Mouse (Mus musculus) lung, postnatal 0 days (tissue): Measurements from ENCODE around the gene Ifrd2. TPM values are rescaled to one million over a fixed set of nuclear protein-coding genes. Genes with fewer than 3 reads are reported as not detected.

ENCODE experiments used
- ATAC-seq: fragments of 200-750 bp; cut with Nextera tagmentation; 2 replicates; pipeline ENCODE4 v1.8.0; 2017; ENCODE audit warnings: moderate library complexity
- DNase-seq: peaks from one replicate; pipeline ENCODE4 v3.0.0-alpha.2; 2016; ENCODE audit warnings: low spot score
- H3K27ac ChIP-seq: fragments of 300-500 bp; sonication (generic); 2 replicates; pipeline ENCODE4 v1.5.1; 2014; ENCODE audit warnings: antibody characterized with exemption, mild to moderate bottlenecking, low read length, mixed read lengths
- H3K27me3 ChIP-seq: fragments of 300-500 bp; sonication (generic); replicated peaks from 2 replicates; pipeline ENCODE4 v1.6.1; 2014; ENCODE audit warnings: low read length, mixed read lengths; ENCODE audit not compliant: insufficient read depth
- H3K36me3 ChIP-seq: fragments of 300-500 bp; sonication (generic); 2 replicates; pipeline ENCODE4 v1.6.1; 2014; ENCODE audit warnings: low read length, mixed read lengths; ENCODE audit not compliant: insufficient read depth
- H3K4me1 ChIP-seq: fragments of 300-500 bp; sonication (generic); 2 replicates; pipeline ENCODE4 v1.6.1; 2014; ENCODE audit warnings: antibody characterized with exemption, low read depth, low read length, mixed read lengths; ENCODE audit not compliant: insufficient read depth
- H3K4me2 ChIP-seq: fragments of 300-500 bp; sonication (generic); replicated peaks from 2 replicates; pipeline ENCODE4 v1.6.1; 2014; ENCODE audit warnings: low read depth, mild to moderate bottlenecking, low read length, moderate library complexity, mixed read lengths
- H3K4me3 ChIP-seq: fragments of 300-500 bp; sonication (generic); 2 replicates; pipeline ENCODE4 v1.5.1; 2014; ENCODE audit warnings: low read depth, low read length
- H3K9ac ChIP-seq: fragments of 300-500 bp; sonication (generic); replicated peaks from 2 replicates; pipeline ENCODE4 v1.6.1; 2014; ENCODE audit warnings: low read depth, mild to moderate bottlenecking
- H3K9me3 ChIP-seq: fragments of 300-500 bp; sonication (generic); 2 replicates; pipeline ENCODE4 v1.6.1; 2016; ENCODE audit warnings: low read length, mixed read lengths
- CTCF ChIP-seq: IDR thresholded peaks from 2 replicates; pipeline ENCODE4 v1.5.1; 2016; ENCODE audit warnings: antibody characterized with exemption, mild to moderate bottlenecking
- EP300 ChIP-seq: IDR thresholded peaks from 2 replicates; pipeline ENCODE4 v1.6.1; 2016; ENCODE audit warnings: antibody characterized with exemption, mild to moderate bottlenecking, control low read depth
- whole genome bisulfite sequencing: fragments of 180-500 bp; shearing (Covaris S2); extraction: QIAGEN DNeasy Blood & Tissue Kit; methylation state at CpG from one replicate; pipeline ENCODE4 v1.1.7; 2014; 5-methylcytosine and 5-hydroxymethylcytosine counted together
- polyA plus RNA-seq: library from polyadenylated mRNA; unstranded; fragments of >200 nt; fragmentation: Nextera tagmentation; extraction: Ambion mirVana; gene quantifications from 2 replicates; pipeline ENCODE4 v1.2.1, GENCODE M21; 2015

Gene Ifrd2
- polyA plus RNA-seq, 1 experiment from 2014 or later, result 24.1 TPM

DNA sequence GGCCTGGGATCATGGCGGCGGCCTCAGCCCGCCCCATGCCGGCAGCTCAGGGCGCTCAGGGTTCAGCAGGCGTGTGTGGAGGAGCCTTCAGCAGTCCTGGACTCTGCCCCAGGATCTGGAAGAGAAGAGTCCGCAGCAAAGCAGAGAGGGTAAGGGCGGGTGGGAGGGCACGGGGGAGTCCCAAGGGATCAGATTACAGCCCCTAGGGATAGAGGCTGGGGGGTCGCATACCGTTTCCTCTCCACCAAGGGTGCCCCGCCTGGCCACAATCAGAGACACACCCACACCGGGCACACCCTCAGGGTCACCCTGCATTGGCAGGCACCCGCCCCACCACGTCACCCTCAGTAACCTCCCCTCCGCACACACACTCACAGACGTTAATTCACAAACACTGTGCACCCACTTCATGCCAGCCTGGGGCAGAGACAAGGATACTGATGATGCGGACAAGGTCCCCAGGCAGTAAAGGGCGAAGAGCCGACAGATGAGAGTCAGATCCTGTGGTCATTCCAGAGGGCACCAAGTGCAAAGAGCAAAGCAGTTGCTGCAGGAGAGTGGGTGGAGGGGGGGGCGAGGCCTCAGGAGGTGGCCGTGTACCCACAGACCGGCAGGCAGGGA lies 17.7 kb downstream of the Ifrd2 start:
- peak overlapping the region; percentile 91; the same call in 1 of the 2 replicates for H3K27ac ChIP-seq
- no peaks in the 10 kb centered on the region; the same call in 1 of the 2 replicates for H3K4me1 ChIP-seq
- ATAC-seq (peak; percentile 58), DNase-seq (peak; percentile 84)
- no peaks in the 10 kb centered on the region for H3K9me3 ChIP-seq
- no peaks in the 10 kb centered on the region for H3K36me3 ChIP-seq
- no peak for TF ChIP-seq EP300
- no peak for TF ChIP-seq CTCF
- 30% methylated on average over 21 of the region's 23 CpGs for WGBS
- 0 out of 2 replicates have a peak overlapping the region, but pooled peaks have one; percentile 12 for H3K9ac ChIP-seq
- no peak overlapping the region for H3K4me3 ChIP-seq
- peak overlapping the region; percentile 41 for H3K4me2 ChIP-seq
- H3K27me3 ChIP-seq, result no peaks in the 10 kb centered on the region

- no peaks in the 10 kb centered on the region for H3K9me3 ChIP-seq
- peak overlapping the region; percentile 91 for H3K27ac ChIP-seq
- 0 out of 2 replicates have a peak overlapping the region, but pooled peaks have one; percentile 26 for H3K9ac ChIP-seq
- no peak for DNase-seq
- ATAC-seq, result peak; percentile 18; the same call in 1 of the 2 replicates
- H3K4me1 ChIP-seq, result peaks cover 10% of the 10 kb centered on the region
- no peaks in the 10 kb centered on the region for H3K36me3 ChIP-seq
- no peaks in the 10 kb centered on the region for H3K27me3 ChIP-seq
- H3K4me2 ChIP-seq, result peak overlapping the region; percentile 44
- 26% methylated on average over 9 of the region's 9 CpGs for WGBS
- H3K4me3 ChIP-seq, result peak overlapping the region; percentile 19
- TF ChIP-seq CTCF (no peak), EP300 (no peak)
Observed at GRCm38 (mm10) chr9:107606591-107606990, 19.1 kb downstream of the Ifrd2 start.

- ATAC-seq (no peak), DNase-seq (no peak)
- Histone ChIP-seq H3K27ac (peak overlapping the region; percentile 91), H3K36me3 (no peaks in the 10 kb centered on the region), H3K9ac (0 out of 2 replicates have a peak overlapping the region, but pooled peaks have one; percentile 26), H3K4me1 (peaks cover 15% of the 10 kb centered on the region), H3K4me3 (peak overlapping the region; percentile 19), H3K27me3 (no peaks in the 10 kb centered on the region), H3K9me3 (no peaks in the 10 kb centered on the region), H3K4me2 (peak overlapping the region; percentile 44)
- TF ChIP-seq EP300 (no peak), CTCF (no peak)
- 63% methylated on average over 2 of the region's 2 CpGs for WGBS
Observed at GRCm38 (mm10) chr9:107607036-107607435, 19.6 kb downstream of the Ifrd2 start.

- no peaks in the 10 kb centered on the region for H3K27me3 ChIP-seq
- H3K4me1 ChIP-seq, result peaks cover 15% of the 10 kb centered on the region
- H3K4me3 ChIP-seq, result no peak overlapping the region
- ATAC-seq (peak; percentile 8), DNase-seq (peak; percentile 68)
- 38% methylated on average over 9 of the region's 9 CpGs for WGBS
- TF ChIP-seq CTCF (no peak; the same call in 1 of the 2 replicates), EP300 (peak; percentile 37; the same call in 1 of the 2 replicates)
- no peaks in the 10 kb centered on the region for H3K9me3 ChIP-seq
- peak overlapping the region; percentile 91 for H3K27ac ChIP-seq
- H3K4me2 ChIP-seq, result peak overlapping the region; percentile 44
- peak overlapping the region; percentile 26; the same call in 1 of the 2 replicates for H3K9ac ChIP-seq
- H3K36me3 ChIP-seq, result no peaks in the 10 kb centered on the region
Observed at GRCm38 (mm10) chr9:107607653-107608245, 20.3 kb downstream of the Ifrd2 start.

GRCm38 (mm10) chr9:107608741-107609432 lies 21.4 kb downstream of the Ifrd2 start, which contains the start of gene Sema3b:
Gene Sema3b (minus strand): TSS chr9:107609229.
- Histone ChIP-seq H3K9ac (no peak within 1 kb of the TSS), H3K4me3 (no peak within 1 kb of the TSS), H3K27ac (peak within 1 kb of the TSS; percentile 91), H3K9me3 (no peaks in the 10 kb centered on the region), H3K36me3 (no peaks in the 10 kb centered on the region), H3K4me2 (peak within 1 kb of the TSS; percentile 44), H3K4me1 (peaks cover 18% of the 10 kb centered on the region), H3K27me3 (no peaks in the 10 kb centered on the region)
- 38% methylated on average over 12 of the region's 12 CpGs for WGBS
- TF ChIP-seq CTCF (no peak), EP300 (no peak)
- DNase-seq (peak; percentile 82), ATAC-seq (peak; percentile 27)

- H3K4me2 ChIP-seq, result no peak overlapping the region
- 0 out of 2 replicates have a peak, but pooled peaks cover under 1% of the 10 kb centered on the region for H3K36me3 ChIP-seq
- WGBS, result 70% methylated on average over 4 of the region's 4 CpGs
- no peak overlapping the region for H3K4me3 ChIP-seq
- no peaks in the 10 kb centered on the region for H3K9me3 ChIP-seq
- H3K9ac ChIP-seq, result no peak overlapping the region
- peaks cover 18% of the 10 kb centered on the region for H3K4me1 ChIP-seq
- H3K27me3 ChIP-seq, result no peaks in the 10 kb centered on the region
- no peak overlapping the region for H3K27ac ChIP-seq
- TF ChIP-seq CTCF (no peak), EP300 (no peak)
- no peak for DNase-seq
- ATAC-seq, result no peak
Observed at GRCm38 (mm10) chr9:107609433-107609830, 22.0 kb downstream of the Ifrd2 start.
